Mouse (Mus musculus) left cerebral cortex, postnatal 25 days (tissue): ENCODE data around the gene Olfr1136. TPM values are rescaled to one million over a fixed set of nuclear protein-coding genes. Genes with fewer than 3 reads are reported as not detected.

Experiments
- DNase-seq, 2 experiments: peaks; one replicate each; pipeline ENCODE4 v3.0.0; 2022; ENCODE audit warnings: low spot score in 2 of 2, mixed read lengths in 1 of 2
- intact Hi-C: fragments of 180-260 bp; cut with DNase I; formaldehyde crosslinking; loops from one replicate; pipeline ENCODE4 v1.15.1; 2025
- total RNA-seq, 2 experiments: library from RNA; stranded (reverse); gene quantifications; 2 replicates each; pipeline ENCODE4 v1.2.3; 2021

The Olfr1136 gene
- total RNA-seq = not detected

DNA sequence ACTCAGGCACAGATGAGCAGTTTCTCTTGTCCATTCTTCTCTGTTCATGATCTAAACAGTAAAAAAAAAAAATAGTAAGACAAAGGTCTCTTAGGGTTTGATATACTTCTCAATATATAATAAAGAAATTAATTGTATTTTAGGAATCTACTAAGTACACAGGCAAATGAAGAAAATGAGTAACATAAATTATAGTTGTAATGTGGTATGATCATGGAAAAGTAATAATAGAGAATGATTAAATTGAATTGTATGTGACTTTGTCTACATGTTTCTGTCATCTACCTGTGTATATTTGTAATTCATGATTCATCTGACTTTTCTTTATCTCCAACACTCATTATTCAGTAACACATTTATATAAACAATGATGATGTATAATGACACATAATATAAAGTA lies at the start of gene Olfr1136:
Olfr1136 (minus strand) TSS at position 101 of the 400 bp plus-strand sequence.
- DNase-seq = no peak
- intact Hi-C loops = no loop called here

DNA sequence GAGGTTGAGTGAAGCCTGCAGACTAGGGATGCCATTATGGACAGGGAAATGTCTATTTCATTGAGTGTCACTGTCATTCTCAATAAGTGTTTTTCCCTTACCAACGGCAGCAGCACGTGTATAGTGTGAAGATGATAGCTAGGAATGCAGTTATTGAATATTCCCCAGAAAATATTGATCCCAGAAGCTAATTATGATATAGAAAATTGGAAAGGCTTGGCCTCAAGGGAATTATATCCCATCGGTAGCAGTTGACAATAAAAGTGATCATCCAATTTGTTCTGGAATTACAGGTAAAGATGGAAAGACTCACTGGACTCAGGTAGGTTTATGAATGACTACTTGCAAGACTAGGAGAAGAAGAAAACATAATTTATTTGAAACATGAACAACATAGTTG lies 49.7 kb upstream of the Olfr1136 start, which contains the start of gene Olfr1140:
Olfr1140 (plus strand) TSS at position 301 of the 400 bp plus-strand sequence.
- no peak for DNase-seq
- intact Hi-C loops = no loop called here

DNA sequence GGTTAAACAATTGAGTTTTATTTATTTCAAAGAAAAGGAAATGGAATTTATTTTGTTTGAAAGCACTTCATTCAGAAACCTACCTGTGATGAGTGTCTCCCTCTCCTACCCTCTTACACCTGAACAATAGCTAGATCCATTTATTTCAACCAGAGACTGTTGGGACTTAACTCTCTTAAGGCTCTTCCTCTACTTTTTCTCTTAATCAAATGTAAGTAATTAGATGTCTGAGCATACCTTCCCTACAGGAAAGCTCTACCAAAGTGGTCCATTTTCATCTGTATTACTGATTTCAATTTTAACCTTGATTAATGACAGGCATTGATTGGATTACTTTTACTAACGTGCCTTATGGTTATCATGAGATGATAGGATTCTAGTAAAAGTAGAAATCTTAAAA lies 46.1 kb upstream of the Olfr1136 start, which contains the start of gene Olfr1138:
Olfr1138 (minus strand) TSS at position 101 of the 400 bp plus-strand sequence.
- DNase-seq = no peak

DNA sequence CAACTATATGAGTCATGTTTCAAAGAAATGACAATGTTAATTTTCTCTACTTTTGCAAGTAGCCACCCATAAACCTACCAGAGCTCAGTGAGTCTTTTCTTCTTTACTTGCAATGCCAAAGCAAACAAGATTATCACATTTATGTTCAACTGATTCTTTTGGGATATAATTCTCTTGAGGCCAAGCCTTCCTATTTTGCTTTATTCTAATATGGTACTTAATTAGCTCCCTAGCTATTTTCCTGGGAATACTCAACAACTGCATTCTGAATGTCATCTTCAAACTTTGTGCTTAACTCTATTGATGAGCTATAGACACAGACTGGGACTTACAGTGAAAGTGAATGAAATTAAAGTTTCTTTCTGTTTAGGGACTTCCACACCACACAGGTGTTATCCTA lies 19.3 kb upstream of the Olfr1136 start, which contains the start of gene Olfr1137:
Olfr1137 (minus strand) TSS at position 101 of the 400 bp plus-strand sequence.
- intact Hi-C loops = no loop called here
- DNase-seq = no peak

More for the DNA sequence above, 46.1 kb upstream of the Olfr1136 start, which contains the start of gene Olfr1138:
- intact Hi-C loops = no loop called here

DNA sequence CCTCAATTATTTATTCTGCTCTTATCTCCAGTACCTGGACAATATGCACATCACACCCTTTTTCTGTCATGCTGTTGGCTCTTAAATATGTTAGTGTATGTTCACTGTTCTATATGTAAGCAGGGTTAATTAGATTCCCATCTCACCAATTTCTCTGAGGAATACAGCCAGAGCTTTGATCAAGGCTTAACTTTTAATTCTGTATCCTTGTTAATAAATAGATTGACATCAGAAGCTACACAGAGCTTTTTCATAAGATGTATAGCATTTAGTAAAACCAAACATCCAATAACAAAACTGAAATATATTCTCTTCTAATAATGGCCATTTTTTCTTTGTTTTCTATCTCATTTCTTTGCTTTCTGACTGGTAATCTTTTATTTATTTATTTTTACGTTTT lies 20.2 kb downstream of the Olfr1136 start, which contains the start of gene Olfr1135:
Olfr1135 (minus strand) TSS at position 101 of the 400 bp plus-strand sequence.
- intact Hi-C loops = no loop called here
- no peak for DNase-seq

DNA sequence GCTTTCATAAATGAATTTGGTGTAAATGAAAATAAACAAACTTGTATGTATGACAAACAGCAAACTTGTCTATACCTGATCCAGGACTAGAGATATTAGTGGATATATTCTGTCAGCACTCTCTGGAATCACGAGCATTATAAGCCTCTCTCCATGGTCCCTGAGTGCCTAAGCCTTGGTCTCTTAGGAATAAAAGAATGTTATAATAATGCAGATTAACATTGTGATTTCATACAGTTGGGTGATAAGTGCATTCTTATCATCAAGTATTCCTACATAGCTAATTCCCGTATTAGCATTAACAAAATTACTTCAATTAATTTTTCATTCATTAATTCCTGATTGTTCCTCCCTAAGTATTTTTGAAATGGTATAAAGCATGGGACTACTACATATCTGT lies 35.4 kb downstream of the Olfr1136 start, which contains the start of gene Olfr1134:
Olfr1134 (minus strand) TSS at position 101 of the 400 bp plus-strand sequence.
- intact Hi-C loops = no loop called here
- DNase-seq = no peak

DNA sequence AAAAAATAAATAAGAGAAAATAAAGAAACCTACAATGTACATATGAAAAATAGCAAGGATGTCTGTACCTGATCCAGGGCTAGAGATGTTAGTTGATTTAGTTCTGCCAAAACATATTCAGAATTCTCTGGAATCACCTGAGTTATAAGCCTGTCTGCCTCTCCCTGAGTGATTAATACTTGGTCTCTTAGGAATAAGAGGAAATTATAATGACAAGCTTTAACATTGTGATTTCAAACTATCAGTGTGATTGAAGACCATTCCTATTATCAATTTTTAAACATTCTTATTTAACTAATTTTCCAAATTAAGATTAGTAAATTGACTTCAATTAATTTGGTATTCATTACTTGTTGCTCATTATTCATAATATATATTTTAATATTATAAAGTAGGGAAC lies 46.5 kb downstream of the Olfr1136 start, which contains the start of gene Olfr1133:
Olfr1133 (minus strand) TSS at position 101 of the 400 bp plus-strand sequence.
- no peak for DNase-seq
- intact Hi-C loops = no loop called here

Other genes starting within 250 kb of the Olfr1136 start
- not detected for gene Olfr1126, start 240.0 kb downstream of the Olfr1136 start, total RNA-seq
- not detected for gene Pramel7, start 196.9 kb downstream of the Olfr1136 start, total RNA-seq
- gene Pramel6, start 187.4 kb downstream of the Olfr1136 start, total RNA-seq = not detected
- not detected for gene Olfr153, start 162.2 kb downstream of the Olfr1136 start, total RNA-seq
- gene Olfr1128, start 148.4 kb downstream of the Olfr1136 start, total RNA-seq = not detected
- gene Olfr1129, start 120.0 kb downstream of the Olfr1136 start, total RNA-seq = not detected
- not detected for gene Olfr1130, start 87.7 kb downstream of the Olfr1136 start, total RNA-seq
- not detected for gene Olfr1131, start 66.8 kb downstream of the Olfr1136 start, total RNA-seq
- gene Olfr1132, start 56.4 kb downstream of the Olfr1136 start, total RNA-seq = not detected
- not detected for gene Olfr1133, start 46.6 kb downstream of the Olfr1136 start, total RNA-seq
- gene Olfr1134, start 35.5 kb downstream of the Olfr1136 start, total RNA-seq = not detected
- not detected for gene Olfr1135, start 20.3 kb downstream of the Olfr1136 start, total RNA-seq
- not detected for gene Olfr1137, start 19.2 kb upstream of the Olfr1136 start, total RNA-seq
- not detected for gene Olfr1138, start 46.0 kb upstream of the Olfr1136 start, total RNA-seq
- gene Olfr1140, start 49.8 kb upstream of the Olfr1136 start, total RNA-seq = not detected
- not detected for gene Olfr1141, start 60.0 kb upstream of the Olfr1136 start, total RNA-seq
- not detected for gene Olfr152, start 85.5 kb upstream of the Olfr1136 start, total RNA-seq
- gene Olfr1143, start 106.6 kb upstream of the Olfr1136 start, total RNA-seq = not detected
- not detected for gene Olfr1145, start 115.9 kb upstream of the Olfr1136 start, total RNA-seq
- not detected for gene Olfr1148, start 136.6 kb upstream of the Olfr1136 start, total RNA-seq
- not detected for gene Olfr1150-ps1, start 150.0 kb upstream of the Olfr1136 start, total RNA-seq
- not detected for gene Olfr1151, start 161.9 kb upstream of the Olfr1136 start, total RNA-seq
- gene Olfr1152, start 172.5 kb upstream of the Olfr1136 start, total RNA-seq = not detected
- not detected for gene Olfr1153, start 201.0 kb upstream of the Olfr1136 start, total RNA-seq
- not detected for gene Olfr1154, start 211.2 kb upstream of the Olfr1136 start, total RNA-seq